Mouse (Mus musculus) heart, postnatal 36 days (tissue): ENCODE measurements around the gene Pam. TPM values are rescaled to one million over a fixed set of nuclear protein-coding genes. Genes with fewer than 3 reads are reported as not detected.

Experiments used
- DNase-seq, 2 experiments: peaks; one replicate each; pipeline ENCODE4 v3.0.0; 2021 to 2022
- intact Hi-C: fragments of 180-260 bp; cut with DNase I; formaldehyde crosslinking; loops from one replicate; pipeline ENCODE4 v1.15.1; 2025
- total RNA-seq, 2 experiments: library from RNA; stranded (reverse); gene quantifications; 2 replicates each; pipeline ENCODE4 v1.2.3; 2021

Pam gene
- total RNA-seq, 2 experiments from 2014 or later: 586 to 674 TPM

DNA sequence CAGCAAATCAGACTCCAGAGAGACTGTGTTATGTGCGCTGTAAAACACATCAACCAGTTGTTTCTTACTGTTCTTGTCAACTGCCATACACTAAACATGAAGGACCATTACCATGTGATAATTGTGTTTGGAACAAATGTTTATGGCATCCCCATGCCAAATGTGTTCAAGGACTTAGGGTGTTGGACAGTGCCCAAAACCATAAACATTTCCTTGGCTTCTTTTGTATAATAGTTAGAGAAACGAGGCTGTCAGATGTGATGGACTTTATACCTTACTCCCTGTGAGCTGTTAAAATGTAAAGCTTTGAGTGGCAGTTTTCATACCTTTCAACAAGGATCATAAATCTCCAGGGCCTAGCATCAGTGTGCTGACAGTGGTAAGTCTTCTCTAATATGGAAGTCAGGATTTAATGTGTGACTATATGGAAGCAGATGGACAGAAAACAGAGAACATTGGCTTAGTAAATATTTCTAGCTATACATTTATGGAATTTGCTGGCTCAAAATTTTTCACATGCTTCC, 169.4 kb downstream of the Pam start:
- intact Hi-C loops: no loop called here
- DNase-seq: no peak

DNA sequence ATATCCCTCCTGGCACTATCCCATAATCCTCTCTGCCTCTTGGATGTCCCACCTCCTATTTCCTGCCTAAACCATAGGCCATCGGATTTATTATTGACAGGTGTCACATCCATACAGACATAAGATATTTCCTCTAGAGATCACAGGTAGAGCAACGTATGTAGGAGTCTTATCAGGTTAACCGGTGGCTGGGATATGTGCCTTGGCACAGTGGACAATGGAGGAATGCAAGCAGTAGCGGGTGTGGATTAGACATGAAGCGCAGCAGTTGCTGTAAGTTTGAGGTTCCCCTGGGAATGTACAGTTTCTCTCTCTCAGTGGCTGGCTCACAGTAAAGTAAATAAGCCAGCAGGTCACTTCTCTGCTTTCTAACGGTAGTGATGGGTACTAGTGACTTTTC, 173.1 kb downstream of the Pam start:
- intact Hi-C loops: no loop called here
- no peak for DNase-seq

DNA sequence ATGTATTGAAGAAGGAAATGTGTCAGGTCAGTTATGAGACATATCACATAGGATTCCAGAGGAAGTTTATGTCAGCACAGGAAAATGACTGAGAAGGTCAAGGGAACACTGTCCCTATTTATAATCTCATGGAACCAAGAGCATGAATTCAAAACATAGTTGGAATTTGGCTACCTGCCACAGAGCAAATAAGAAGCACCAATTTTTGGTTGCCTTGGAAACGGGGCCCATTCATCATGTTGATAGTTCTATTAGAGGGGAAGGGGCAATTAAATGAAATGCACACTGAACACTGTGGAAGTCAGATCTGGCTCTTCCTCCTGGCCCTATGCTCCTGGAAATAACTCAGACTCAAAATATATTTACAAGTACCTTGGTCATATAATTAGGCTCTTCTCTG, 173.6 kb downstream of the Pam start:
- intact Hi-C loops: no loop called here

DNA sequence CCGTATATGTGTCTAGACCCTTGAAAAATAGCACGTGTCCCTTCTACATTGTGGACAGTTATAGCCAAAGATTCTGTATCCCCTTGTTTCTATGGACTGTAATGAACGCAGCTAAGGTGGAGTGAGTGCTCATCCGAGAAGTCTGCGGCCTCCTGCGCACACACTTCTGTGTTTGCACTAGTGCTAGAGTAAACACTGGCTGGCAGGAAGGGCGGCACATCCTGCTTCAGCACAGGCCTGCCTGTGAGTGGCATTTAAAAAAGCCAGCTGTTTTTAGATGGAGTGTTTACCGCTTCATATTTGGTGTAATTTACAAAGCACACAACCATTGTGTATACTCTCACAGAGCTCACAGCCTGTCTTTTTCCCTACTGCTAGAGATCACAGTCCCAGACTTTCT, 177.0 kb downstream of the Pam start:
- DNase-seq: peak in 1 of 2 experiments; percentile 32
- intact Hi-C loops: no loop called here

More for the DNA sequence above, 173.6 kb downstream of the Pam start:
- no peak for DNase-seq

DNA sequence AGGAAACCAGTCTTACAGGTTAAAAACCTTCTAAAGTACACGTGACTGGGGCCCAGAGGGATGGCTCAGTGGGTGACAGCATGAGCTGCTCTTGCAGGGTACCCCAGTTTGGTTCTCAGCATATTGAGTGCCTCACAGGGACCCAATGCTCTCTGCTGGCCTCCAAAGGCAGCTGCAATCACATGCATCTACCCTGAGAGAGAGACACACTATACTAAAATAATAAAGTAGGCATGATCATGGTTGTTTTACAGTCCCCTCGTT, 178.5 kb downstream of the Pam start:
- intact Hi-C loops: no loop called here
- DNase-seq: no peak

DNA sequence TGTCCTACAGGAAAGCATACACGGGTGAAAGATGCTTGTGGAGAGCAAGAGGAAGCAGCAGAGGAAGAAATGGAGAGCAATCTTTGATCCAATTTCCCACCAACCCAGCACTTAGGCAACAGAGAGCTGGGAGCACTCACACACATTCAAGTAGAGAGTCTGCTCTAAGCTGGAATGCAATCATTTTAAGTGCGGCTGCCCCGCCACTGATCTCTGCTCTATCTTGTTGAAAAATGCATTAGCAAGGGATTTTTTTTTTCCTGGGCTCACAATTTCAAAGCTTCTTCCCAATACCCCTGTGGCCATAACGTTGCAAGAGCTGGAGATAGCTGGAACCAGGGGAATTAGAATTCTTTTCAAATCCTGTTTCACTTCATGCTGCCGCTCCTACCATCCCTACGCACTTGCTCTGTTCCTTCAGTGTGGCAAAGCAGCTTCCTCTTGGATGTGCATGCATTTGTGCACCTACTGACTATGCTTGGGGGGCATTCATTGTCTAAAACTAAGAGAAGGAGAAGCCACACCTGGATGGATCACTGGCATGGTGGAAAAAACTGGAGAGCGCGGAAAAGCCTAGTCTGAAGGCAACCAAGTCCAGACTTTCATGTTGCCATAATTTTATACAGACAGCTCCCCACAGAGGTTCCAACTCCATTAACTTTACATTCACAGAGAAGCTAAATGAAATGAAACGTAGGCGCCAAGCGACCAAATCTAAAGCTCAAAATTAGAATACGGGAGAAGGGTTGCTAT, 179.1 kb downstream of the Pam start:
- intact Hi-C loops: no loop called here
- DNase-seq: no peak

DNA sequence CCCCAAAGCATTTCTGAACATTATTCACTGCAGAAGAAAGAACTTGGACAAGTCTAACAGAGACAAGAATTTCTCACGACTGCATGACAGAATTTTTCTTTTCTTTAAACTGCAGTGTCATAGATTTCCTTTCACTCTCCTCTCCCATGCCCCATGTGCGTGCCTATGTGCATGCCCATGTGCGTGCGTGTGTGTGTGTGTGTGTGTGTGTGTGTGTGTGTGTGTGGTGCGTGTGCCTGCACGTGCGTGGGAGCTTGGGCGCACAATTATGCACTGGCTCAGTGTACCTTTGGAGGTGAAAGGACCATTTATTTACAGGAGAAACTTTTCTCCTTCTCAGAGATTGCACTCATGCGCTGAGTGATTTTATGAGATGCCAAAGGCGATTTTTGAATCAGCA, 179.7 kb downstream of the Pam start:
- intact Hi-C loops: no loop called here
- DNase-seq: no peak

DNA sequence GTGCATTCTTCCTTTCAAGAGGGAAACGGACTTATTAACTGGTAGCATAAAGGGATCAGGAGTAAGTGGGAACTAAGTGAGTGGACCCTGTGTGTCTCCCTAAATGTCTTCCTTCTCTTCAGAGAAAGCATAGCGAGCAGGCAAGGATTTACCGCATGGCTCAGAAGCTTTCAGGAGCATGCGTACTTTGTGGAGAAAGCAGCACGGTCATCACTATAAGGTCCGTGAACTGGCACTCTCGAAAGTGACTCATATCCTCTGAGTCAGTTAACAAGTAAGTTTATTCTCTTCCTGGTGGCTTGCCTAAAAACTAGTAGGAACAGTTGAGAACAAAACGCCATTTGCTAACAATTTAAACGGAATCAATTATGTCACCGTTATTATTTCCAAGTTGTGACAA, 184.6 kb downstream of the Pam start:
- DNase-seq: peak in 1 of 2 experiments; percentile 14
- intact Hi-C loops: loop anchor here (5.0 kb wide), 1 partner anchor 186 kb away; the partner anchor contains the start of gene Pam

DNA sequence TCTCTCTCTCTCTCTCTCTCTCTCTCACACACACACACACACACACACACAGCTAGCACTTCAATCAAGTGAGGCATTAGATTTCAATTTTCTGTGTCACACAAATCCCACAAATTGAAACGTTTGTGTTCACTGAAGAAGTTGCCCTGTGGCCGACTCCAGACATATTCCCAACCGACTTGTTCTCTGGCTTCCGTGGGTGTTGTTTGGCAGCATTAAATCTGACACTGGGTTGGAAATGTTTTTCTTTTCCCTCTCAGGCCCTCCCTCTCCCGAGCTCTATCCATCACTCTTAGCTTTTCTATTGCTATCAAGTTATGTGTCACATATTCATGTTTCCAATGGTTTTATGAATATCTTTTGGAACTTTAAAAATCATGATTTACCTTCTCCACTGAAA, 185.9 kb downstream of the Pam start:
- intact Hi-C loops: no loop called here
- no peak for DNase-seq

DNA sequence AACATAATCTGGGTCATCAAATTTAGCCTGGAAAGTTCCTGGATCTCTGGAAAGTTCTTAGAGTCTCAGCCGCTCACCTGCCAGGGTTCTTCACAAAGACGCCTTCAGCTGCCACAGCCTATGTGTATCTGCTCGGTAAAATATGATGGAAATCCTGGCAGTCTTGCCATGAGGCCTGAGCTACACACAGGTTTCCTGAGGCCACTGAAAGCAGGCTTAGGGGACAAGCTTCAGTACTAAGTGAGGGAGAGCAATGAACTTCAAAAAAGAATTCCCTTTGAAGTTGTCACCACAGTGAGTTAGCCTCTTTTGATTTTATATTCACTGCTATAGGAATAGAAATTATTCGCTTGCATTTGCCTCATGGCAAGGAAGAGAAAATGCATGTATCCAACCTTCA, 186.7 kb downstream of the Pam start:
- intact Hi-C loops: no loop called here
- no peak for DNase-seq

DNA sequence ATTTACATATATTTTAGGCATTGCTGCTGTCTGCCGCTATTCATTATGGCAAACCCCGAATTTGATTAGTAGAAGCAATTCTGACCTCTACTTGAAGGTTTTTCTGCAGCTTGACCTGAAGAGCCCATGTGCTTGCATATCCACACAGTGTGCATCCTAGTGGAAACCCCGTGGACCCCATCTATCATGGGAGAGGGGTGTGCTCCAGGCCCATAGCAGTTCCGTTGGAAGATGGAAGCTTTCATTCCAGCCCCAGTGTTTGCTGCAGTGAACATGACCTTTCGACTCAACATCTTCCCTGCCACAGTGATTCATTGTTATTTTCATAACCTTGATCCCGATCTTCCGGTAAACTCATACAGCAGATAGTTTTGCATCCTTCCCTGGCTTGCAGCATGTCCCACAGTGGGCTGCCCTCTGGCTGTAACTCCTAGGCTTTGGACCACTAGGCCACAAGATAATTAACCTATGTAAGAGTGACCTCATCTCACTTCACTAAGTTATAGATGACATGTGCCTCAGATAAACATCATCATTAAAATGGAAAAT, 191.5 kb downstream of the Pam start:
- intact Hi-C loops: no loop called here
- DNase-seq: no peak

DNA sequence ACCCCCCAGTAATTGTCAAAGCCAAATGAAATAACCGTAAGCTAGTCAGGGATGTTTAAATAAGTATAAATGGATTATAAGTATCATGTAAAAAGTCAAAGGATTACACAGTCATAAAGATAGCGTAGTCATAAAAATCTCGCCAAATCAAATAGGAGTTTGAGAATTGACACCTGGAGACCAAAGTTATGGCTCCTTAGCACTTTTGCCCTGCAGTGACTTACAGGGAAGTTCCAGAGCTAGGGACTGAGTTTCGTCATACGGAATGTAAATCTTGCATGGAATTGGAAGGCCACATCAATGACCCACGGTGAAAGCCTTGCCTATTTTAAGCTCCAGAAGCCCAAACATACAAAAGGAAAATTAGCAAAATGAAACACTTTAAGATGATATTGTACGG, 192.6 kb downstream of the Pam start:
- no peak for DNase-seq
- intact Hi-C loops: no loop called here

DNA sequence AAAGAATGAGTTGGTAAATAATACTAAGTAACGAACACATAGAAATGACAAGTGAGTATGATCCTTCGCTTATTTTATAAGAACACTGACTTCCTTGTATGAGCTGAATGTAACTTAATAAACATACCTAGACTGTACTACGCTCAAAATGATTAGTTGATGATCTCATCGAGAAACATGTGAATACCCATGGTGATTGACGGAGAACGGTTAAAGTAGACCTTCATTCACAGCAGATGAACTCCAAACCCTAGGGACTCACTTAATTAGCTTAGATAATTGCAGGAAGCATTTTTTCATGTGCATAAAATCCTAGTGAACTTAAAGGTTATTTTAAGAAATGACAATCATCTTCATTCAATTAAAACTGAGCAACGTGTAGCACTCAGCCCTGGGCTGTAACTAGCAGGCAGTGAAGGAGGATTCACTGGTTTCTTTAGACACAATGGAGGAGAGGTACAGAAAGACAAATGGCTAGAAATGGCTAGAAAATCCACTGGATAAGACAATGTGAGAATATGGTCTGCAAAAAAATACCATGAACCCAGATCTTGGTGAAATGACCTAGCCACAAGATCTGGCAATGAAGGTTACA, 194.8 kb downstream of the Pam start:
- intact Hi-C loops: no loop called here

DNA sequence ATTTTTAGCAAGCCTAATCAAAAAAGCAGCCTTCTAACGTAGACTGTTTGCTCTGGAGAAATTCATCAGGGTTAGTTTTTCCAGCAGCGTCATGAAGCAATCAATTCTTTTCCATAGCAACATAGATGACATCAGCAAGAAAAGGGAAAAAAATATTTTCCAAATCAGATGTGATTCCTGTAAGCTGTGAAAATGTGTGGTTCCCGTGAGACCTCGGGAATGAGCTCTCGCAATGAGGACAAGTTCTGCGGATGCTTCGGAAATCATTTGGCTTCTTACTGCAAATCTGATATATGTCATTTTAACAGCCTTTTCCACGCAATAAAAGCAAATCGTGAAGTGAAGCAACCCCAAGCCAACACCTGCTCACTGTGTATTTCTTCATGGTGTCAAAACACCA, 207.9 kb downstream of the Pam start:
- no peak for DNase-seq
- intact Hi-C loops: no loop called here

More for the DNA sequence above, 194.8 kb downstream of the Pam start:
- no peak for DNase-seq

DNA sequence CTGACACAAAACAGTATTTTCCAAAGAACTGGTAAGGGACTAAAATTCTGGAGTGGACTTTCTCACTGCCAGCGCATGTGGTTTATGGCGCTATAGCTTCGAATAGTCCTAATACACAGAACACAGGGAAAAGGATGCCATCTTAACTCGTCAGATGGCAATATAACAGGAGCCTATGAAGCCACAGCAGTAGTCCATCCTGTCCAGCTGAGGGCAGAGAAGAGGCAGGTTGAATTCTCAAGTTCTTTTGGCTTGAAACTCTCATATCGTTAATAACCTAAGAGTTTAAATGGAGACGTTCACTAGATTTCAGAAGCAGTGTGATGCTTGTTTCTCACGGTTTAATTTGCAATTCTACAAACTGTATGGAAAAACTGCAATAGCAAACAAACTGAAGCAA, 211.9 kb downstream of the Pam start:
- intact Hi-C loops: loop anchor here (5.0 kb wide), 1 partner anchor 294 kb away; no protein-coding TSS in a partner anchor

DNA sequence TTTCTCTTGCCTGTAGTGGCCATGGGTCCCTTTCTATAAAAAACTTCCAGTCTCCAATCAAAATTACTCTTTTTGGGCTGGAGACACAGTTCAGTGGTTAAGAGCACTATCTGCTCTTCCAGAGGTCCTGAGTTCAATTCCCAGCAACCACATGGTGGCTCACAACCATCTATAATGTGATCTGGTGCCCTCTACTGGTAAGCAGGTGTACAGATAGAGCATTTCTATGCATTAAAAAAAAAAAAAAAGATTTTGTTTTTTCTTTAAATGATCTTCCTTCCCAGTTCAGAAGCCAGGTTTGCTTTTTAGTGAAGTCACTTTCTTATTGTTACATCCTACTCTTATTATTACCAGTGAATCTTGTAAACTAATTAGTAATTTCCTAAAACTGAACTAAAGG, 218.4 kb downstream of the Pam start:
- intact Hi-C loops: no loop called here
- DNase-seq: no peak

More for the DNA sequence above, 211.9 kb downstream of the Pam start:
- no peak for DNase-seq

DNA sequence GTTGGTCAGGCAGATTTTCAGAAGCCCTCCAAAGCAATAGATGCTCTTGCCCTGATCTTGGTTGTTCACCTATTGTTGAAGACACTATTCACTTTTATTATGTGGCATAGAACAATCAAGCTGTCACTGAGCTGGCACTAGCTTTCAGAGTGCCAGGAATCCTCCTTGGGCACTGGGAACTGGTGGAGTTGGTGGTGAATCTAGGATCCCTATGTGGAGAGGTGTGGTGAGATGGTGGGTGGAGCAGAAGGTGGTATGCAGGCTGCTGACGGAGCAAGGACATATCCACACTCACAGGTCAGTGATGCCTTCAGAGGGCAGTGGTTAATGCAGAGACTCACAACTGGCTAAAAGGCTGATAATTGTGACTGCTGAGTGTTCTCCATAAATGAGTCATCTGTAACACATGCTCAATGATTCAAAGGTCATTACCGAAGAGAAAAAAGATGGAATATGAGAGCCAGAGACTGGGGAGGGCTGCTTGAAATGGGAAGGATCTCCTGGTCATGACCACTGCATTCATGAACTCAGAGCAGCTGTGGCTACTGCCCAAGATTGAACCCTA, 221.9 kb downstream of the Pam start:
- intact Hi-C loops: no loop called here
- DNase-seq: no peak

DNA sequence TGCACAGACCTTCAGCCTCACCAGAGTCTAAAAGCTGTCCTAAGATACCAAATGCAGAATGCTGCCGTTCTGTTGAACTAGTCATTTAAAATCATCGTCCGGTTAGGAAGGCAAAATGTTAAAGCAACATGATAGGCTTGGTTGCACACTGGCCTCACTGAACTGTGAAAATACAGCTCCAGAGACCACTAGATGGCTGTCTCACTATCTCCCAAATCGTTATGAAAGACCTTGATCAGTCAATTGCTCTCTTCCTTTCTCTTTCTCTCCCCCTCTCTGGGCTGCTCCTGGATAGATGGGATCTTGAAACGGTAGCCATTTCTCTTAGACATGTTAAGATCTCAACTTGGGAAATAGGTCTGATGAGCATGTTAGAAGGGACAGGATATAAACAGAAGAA, 223.0 kb downstream of the Pam start:
- no peak for DNase-seq

DNA sequence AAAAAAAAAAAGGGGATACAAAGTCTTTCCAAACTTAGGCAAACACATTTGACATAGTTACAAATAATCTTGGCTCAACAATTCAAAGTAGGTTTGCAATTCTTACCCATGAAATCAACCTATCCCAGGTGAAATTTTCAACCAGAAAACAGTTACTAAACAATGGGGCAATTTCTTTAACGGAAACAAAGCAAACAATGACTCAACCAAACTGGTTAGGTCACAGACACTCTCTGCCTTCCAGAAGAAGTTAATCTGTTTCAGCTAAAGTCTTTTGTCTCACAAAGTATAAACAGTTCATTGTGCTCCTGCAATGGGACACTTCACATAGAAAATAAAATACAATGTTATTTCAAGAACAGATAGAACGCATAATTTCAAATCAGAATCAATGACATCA, 223.4 kb downstream of the Pam start:
- DNase-seq: no peak
- intact Hi-C loops: no loop called here

More for the DNA sequence above, 223.0 kb downstream of the Pam start:
- intact Hi-C loops: no loop called here

DNA sequence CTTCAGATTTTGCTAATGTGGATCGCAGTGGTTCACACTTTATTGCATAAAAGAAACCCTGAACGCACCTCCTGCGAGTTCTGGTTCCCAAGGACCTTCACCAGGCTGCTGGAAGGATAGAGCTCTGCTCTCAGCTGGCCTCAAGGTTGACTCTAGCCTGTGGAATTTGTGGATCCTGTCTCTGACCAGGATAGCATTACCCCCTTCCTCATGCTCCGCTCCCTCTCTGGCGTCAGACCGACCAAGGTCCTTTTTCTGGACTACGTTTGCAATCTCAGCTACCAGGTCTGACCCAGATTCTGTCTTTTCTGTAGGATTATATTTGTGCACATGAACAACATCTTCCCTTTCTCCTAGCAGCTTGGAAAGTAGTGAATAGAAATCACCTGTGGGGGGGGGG, 231.3 kb downstream of the Pam start:
- DNase-seq: no peak
- intact Hi-C loops: no loop called here

DNA sequence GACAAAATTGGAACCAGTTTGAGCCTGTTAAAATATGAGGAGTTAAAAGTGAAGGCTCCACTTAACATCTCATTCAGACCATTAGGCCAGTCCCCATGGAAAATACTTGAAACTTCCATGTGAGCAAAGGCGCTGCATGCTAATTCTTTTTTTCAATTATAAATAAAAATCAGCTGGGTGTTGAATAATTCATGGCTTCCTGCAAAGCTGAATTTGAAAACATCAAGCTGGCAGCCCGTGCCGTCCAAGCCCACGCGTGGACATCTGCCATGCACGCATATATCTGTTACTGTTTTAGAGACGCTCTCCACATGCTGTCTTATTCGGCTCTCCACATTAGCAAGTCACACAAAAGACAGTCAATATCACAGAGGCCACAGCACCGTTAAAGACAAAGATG, 232.3 kb downstream of the Pam start:
- intact Hi-C loops: no loop called here
- DNase-seq: no peak

DNA sequence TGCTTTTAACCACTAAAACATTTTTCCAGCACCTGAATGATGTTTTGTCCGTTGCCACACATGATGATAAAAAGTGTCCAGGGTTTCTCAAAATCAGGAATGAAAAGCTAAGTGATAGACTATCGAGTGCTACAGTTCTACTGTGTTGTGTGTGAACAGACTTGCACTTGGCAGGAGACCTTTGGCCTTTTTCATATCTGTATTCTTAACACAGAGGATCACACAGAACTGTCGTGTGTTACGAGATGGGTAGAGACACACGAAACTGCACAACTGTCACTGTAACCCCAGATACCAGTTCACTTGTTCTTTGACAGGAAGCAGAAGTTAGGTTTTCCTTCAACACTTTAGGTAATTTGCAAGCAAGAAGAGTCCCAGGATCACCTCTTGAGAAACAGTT, 232.7 kb downstream of the Pam start:
- DNase-seq: no peak
- intact Hi-C loops: no loop called here
